Mouse (Mus musculus): ENCODE measurements around the gene Misp. TPM values are rescaled to one million over a fixed set of nuclear protein-coding genes. Genes with fewer than 3 reads are reported as not detected.

Misp gene
- polyA plus RNA-seq, 1 experiment from 2014 or later, result 2.1 TPM

GRCm38 (mm10) chr10:79858416-79859074 lies 37.8 kb downstream of the Misp start:
- peak overlapping the region; percentile 98; the same call in 1 of the 2 replicates for H3K9ac ChIP-seq
- no peak for ATAC-seq (ENCODE audit: low FRiP score)
- WGBS, result 55% methylated on average over 17 of the region's 17 CpGs
- H3K27ac ChIP-seq, result peak overlapping the region; percentile 63
- H3K4me3 ChIP-seq, result peak overlapping the region; percentile 98; the same call in 1 of the 2 replicates
- peaks cover 40% of the 10 kb centered on the region for H3K4me1 ChIP-seq
- no peaks in the 10 kb centered on the region for H3K27me3 ChIP-seq
- H3K4me2 ChIP-seq (replicated peaks), result peak overlapping the region; percentile 99
- no peaks in the 10 kb centered on the region for H3K9me3 ChIP-seq (replicated peaks)
- peaks cover 68% of the 10 kb centered on the region for H3K36me3 ChIP-seq

GRCm38 (mm10) chr10:79859116-79859515 lies 38.3 kb downstream of the Misp start:
- H3K4me2 ChIP-seq (replicated peaks), result no peak overlapping the region
- 88% methylated on average over 11 of the region's 11 CpGs for WGBS

GRCm38 (mm10) chr10:79860079-79860911 lies 39.5 kb downstream of the Misp start:
- WGBS, result 93% methylated on average over 26 of the region's 26 CpGs

More at GRCm38 (mm10) chr10:79859116-79859515, 38.3 kb downstream of the Misp start:
- H3K4me3 ChIP-seq, result no peak overlapping the region
- no peak overlapping the region for H3K9ac ChIP-seq
- peaks cover 69% of the 10 kb centered on the region for H3K36me3 ChIP-seq
- H3K4me1 ChIP-seq, result peaks cover 40% of the 10 kb centered on the region
- no peaks in the 10 kb centered on the region for H3K27me3 ChIP-seq
- no peak overlapping the region for H3K27ac ChIP-seq
- no peak for ATAC-seq (ENCODE audit: low FRiP score)
- no peaks in the 10 kb centered on the region for H3K9me3 ChIP-seq (replicated peaks)

GRCm38 (mm10) chr10:79861230-79862048 lies 40.6 kb downstream of the Misp start:
- peaks cover 33% of the 10 kb centered on the region for H3K4me1 ChIP-seq
- no peak for ATAC-seq (ENCODE audit: low FRiP score)
- WGBS, result 83% methylated on average over 25 of the region's 25 CpGs
- H3K36me3 ChIP-seq, result peaks cover 92% of the 10 kb centered on the region
- no peaks in the 10 kb centered on the region for H3K9me3 ChIP-seq (replicated peaks)
- no peak overlapping the region for H3K4me3 ChIP-seq
- H3K9ac ChIP-seq, result no peak overlapping the region
- no peak overlapping the region for H3K27ac ChIP-seq
- no peaks in the 10 kb centered on the region for H3K27me3 ChIP-seq
- H3K4me2 ChIP-seq (replicated peaks), result no peak overlapping the region

More at GRCm38 (mm10) chr10:79860079-79860911, 39.5 kb downstream of the Misp start:
- H3K4me2 ChIP-seq (replicated peaks), result no peak overlapping the region
- no peak for ATAC-seq (ENCODE audit: low FRiP score)
- H3K9ac ChIP-seq, result no peak overlapping the region
- H3K4me3 ChIP-seq, result no peak overlapping the region
- H3K36me3 ChIP-seq, result peaks cover 80% of the 10 kb centered on the region
- no peak overlapping the region for H3K27ac ChIP-seq
- no peaks in the 10 kb centered on the region for H3K9me3 ChIP-seq (replicated peaks)
- peaks cover 40% of the 10 kb centered on the region for H3K4me1 ChIP-seq
- no peaks in the 10 kb centered on the region for H3K27me3 ChIP-seq

GRCm38 (mm10) chr10:79862049-79862788 lies 41.4 kb downstream of the Misp start:
- Histone ChIP-seq H3K27me3 (no peaks in the 10 kb centered on the region), H3K4me3 (no peak overlapping the region), H3K4me2 (replicated peaks) (no peak overlapping the region), H3K9me3 (replicated peaks) (no peaks in the 10 kb centered on the region), H3K9ac (no peak overlapping the region), H3K36me3 (peaks cover 92% of the 10 kb centered on the region), H3K4me1 (peaks cover 30% of the 10 kb centered on the region), H3K27ac (0 out of 2 replicates have a peak overlapping the region, but pooled peaks have one; percentile 4)
- no peak for ATAC-seq (ENCODE audit: low FRiP score)
- WGBS, result 87% methylated on average over 23 of the region's 23 CpGs

- WGBS, result 76% methylated on average over 10 of the region's 10 CpGs
- H3K27ac ChIP-seq, result 0 out of 2 replicates have a peak overlapping the region, but pooled peaks have one; percentile 4
These were observed 42.1 kb downstream of the Misp start for GRCm38 (mm10) chr10:79862925-79863324.

GRCm38 (mm10) chr10:79864351-79865188 lies 43.8 kb downstream of the Misp start:
- Histone ChIP-seq H3K27me3 (no peaks in the 10 kb centered on the region), H3K27ac (peak overlapping the region; percentile 57), H3K9ac (0 out of 2 replicates have a peak overlapping the region, but pooled peaks have one; percentile 6), H3K4me2 (replicated peaks) (no peak overlapping the region), H3K4me3 (no peak overlapping the region), H3K36me3 (peaks cover 81% of the 10 kb centered on the region), H3K9me3 (replicated peaks) (no peaks in the 10 kb centered on the region), H3K4me1 (peaks cover 19% of the 10 kb centered on the region)
- WGBS, result 61% methylated on average over 10 of the region's 10 CpGs
- ATAC-seq (ENCODE audit: low FRiP score), result peak; percentile 42

More at GRCm38 (mm10) chr10:79862925-79863324, 42.1 kb downstream of the Misp start:
- no peak overlapping the region for H3K9ac ChIP-seq
- no peak overlapping the region for H3K4me3 ChIP-seq
- H3K9me3 ChIP-seq (replicated peaks), result no peaks in the 10 kb centered on the region
- H3K4me1 ChIP-seq, result peaks cover 26% of the 10 kb centered on the region
- H3K27me3 ChIP-seq, result no peaks in the 10 kb centered on the region
- H3K36me3 ChIP-seq, result peaks cover 90% of the 10 kb centered on the region
- no peak overlapping the region for H3K4me2 ChIP-seq (replicated peaks)
- no peak for ATAC-seq (ENCODE audit: low FRiP score)

GRCm38 (mm10) chr10:79865189-79865601 lies 44.4 kb downstream of the Misp start:
- H3K27ac ChIP-seq, result peak overlapping the region; percentile 57
- H3K9ac ChIP-seq, result 0 out of 2 replicates have a peak overlapping the region, but pooled peaks have one; percentile 6
- no peaks in the 10 kb centered on the region for H3K27me3 ChIP-seq
- no peak overlapping the region for H3K4me3 ChIP-seq
- peak; percentile 20; the same call in 1 of the 2 replicates for ATAC-seq (ENCODE audit: low FRiP score)
- peaks cover 23% of the 10 kb centered on the region for H3K4me1 ChIP-seq
- no peak overlapping the region for H3K4me2 ChIP-seq (replicated peaks)
- H3K36me3 ChIP-seq, result peaks cover 80% of the 10 kb centered on the region
- no peaks in the 10 kb centered on the region for H3K9me3 ChIP-seq (replicated peaks)
- WGBS, result 70% methylated on average over 12 of the region's 12 CpGs

- Histone ChIP-seq H3K9ac (no peak overlapping the region; the same call in 1 of the 2 replicates), H3K4me1 (peaks cover 27% of the 10 kb centered on the region), H3K27me3 (no peaks in the 10 kb centered on the region), H3K4me2 (replicated peaks) (no peak overlapping the region), H3K4me3 (no peak overlapping the region), H3K27ac (peak overlapping the region; percentile 57), H3K9me3 (replicated peaks) (no peaks in the 10 kb centered on the region), H3K36me3 (peaks cover 77% of the 10 kb centered on the region)
- ATAC-seq (ENCODE audit: low FRiP score), result no peak
- 71% methylated on average over 19 of the region's 19 CpGs for WGBS
These were observed 45.1 kb downstream of the Misp start for GRCm38 (mm10) chr10:79865801-79866295.

GRCm38 (mm10) chr10:79866601-79867000 lies 45.8 kb downstream of the Misp start:
- Histone ChIP-seq H3K4me2 (replicated peaks) (no peak overlapping the region), H3K4me3 (no peak overlapping the region), H3K36me3 (peaks cover 77% of the 10 kb centered on the region), H3K27me3 (no peaks in the 10 kb centered on the region), H3K4me1 (peaks cover 33% of the 10 kb centered on the region), H3K27ac (peak overlapping the region; percentile 18; the same call in 1 of the 2 replicates), H3K9me3 (replicated peaks) (no peaks in the 10 kb centered on the region), H3K9ac (no peak overlapping the region)
- 76% methylated on average over 11 of the region's 11 CpGs for WGBS
- no peak for ATAC-seq (ENCODE audit: low FRiP score)

Data from hindbrain, embryonic 12.5 days (tissue).